Mouse (Mus musculus): ENCODE results near the gene Tbc1d4.

DNA sequence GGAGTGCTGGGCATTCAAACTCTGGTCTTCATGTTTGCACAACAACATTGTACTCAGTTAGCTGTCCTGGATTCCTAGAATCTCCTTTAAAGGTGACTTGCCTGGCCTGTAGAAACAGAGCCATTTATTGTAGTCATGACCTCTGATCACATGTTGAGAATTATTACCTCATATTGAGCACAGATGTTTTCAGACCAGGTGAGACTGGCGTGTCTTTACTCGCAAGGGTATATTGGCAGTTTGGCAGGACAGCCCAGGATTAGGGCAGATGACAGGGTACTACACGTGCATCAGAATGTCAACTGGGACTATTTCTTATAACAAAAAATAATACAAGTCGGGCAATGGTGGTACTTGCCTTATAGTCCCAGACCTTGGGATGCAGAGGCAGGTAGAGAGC is 41.6 kb upstream of the Tbc1d4 start:
- TF ChIP-seq CTCF (IDR thresholded peaks at IDR 0.05; ENCODE audit: insufficient read depth, low read length) (no peak), POLR2A (IDR thresholded peaks at IDR 0.05; ENCODE audit: borderline replicate concordance, extremely low read depth, low read depth, low read length) (no peak)

All from lung, adult 2 months (tissue).